Mouse (Mus musculus): Measurements from ENCODE around the gene Abhd11. TPM values are rescaled to one million over a fixed set of nuclear protein-coding genes. Genes with fewer than 3 reads are reported as not detected.
"Not testable (repeated sequence)": the region's sequence is repeated elsewhere in the genome, so short reads cannot be mapped to it uniquely, and the experiment has no call there.

The Abhd11 gene
- total RNA-seq, 4 experiments from 2014 or later = 30.3 to 35.3 (median 33.6) TPM

- peak; percentile 77 to 82 for DNase-seq (ENCODE audit: low spot score in 2 of 2)
Measured at GRCm38 (mm10) chr5:135023344-135024173, 14.6 kb downstream of the Abhd11 start, which contains the start of gene Stx1a. Gene Stx1a (plus strand): TSS chr5:135023482.

GRCm38 (mm10) chr5:135024665-135025224, 15.8 kb downstream of the Abhd11 start:
- no peak for DNase-seq (ENCODE audit: low spot score in 2 of 2)

GRCm38 (mm10) chr5:135025899-135026298, 16.9 kb downstream of the Abhd11 start:
- DNase-seq (ENCODE audit: low spot score in 2 of 2) = no peak

GRCm38 (mm10) chr5:135029007-135029854, 20.3 kb downstream of the Abhd11 start:
- peak in 1 of 2 experiments; percentile 72 for DNase-seq (ENCODE audit: low spot score in 2 of 2)

- DNase-seq (ENCODE audit: low spot score in 2 of 2) = no peak
Measured at GRCm38 (mm10) chr5:135032581-135032980, 23.6 kb downstream of the Abhd11 start.

- DNase-seq (ENCODE audit: low spot score in 2 of 2) = no peak
Measured at GRCm38 (mm10) chr5:135034593-135034992, 25.6 kb downstream of the Abhd11 start.

- no peak for DNase-seq (ENCODE audit: low spot score in 2 of 2)
Measured at GRCm38 (mm10) chr5:135035608-135036359, 26.8 kb downstream of the Abhd11 start.

GRCm38 (mm10) chr5:135037946-135038345, 29.0 kb downstream of the Abhd11 start:
- no peak for DNase-seq (ENCODE audit: low spot score in 2 of 2)

- no peak for DNase-seq (ENCODE audit: low spot score in 2 of 2)
Measured at GRCm38 (mm10) chr5:135039541-135039940, 30.6 kb downstream of the Abhd11 start.

- no peak for DNase-seq (ENCODE audit: low spot score in 2 of 2)
Measured at GRCm38 (mm10) chr5:135040059-135040458, 31.1 kb downstream of the Abhd11 start.

- no peak for DNase-seq (ENCODE audit: low spot score in 2 of 2)
Measured at GRCm38 (mm10) chr5:135040777-135041176, 31.8 kb downstream of the Abhd11 start.

GRCm38 (mm10) chr5:135042105-135042788, 33.3 kb downstream of the Abhd11 start:
- DNase-seq (ENCODE audit: low spot score in 2 of 2) = no peak

GRCm38 (mm10) chr5:135044575-135044974, 35.6 kb downstream of the Abhd11 start:
- no peak for DNase-seq (ENCODE audit: low spot score in 2 of 2)

GRCm38 (mm10) chr5:135048539-135048938, 39.6 kb downstream of the Abhd11 start:
- no peak for DNase-seq (ENCODE audit: low spot score in 2 of 2)

GRCm38 (mm10) chr5:135049268-135049667, 40.3 kb downstream of the Abhd11 start:
- DNase-seq (ENCODE audit: low spot score in 2 of 2) = not testable (repeated sequence)

GRCm38 (mm10) chr5:135053356-135053755, 44.4 kb downstream of the Abhd11 start:
- no peak for DNase-seq (ENCODE audit: low spot score in 2 of 2)
